Mouse (Mus musculus): ENCODE data around the gene Dpp6.

Gene Dpp6

GRCm38 (mm10) chr5:26945169-26945920 is 128.3 kb downstream of the Dpp6 start:
- no peak for DNase-seq (ENCODE audit: low read depth in 1 of 2, low spot score in 2 of 2)

- DNase-seq (ENCODE audit: low read depth in 1 of 2, low spot score in 2 of 2) = no peak
Observed at GRCm38 (mm10) chr5:26969941-26970590, 153.1 kb downstream of the Dpp6 start.

- no peak for DNase-seq (ENCODE audit: low read depth in 1 of 2, low spot score in 2 of 2)
Observed at GRCm38 (mm10) chr5:26973166-26973565, 156.2 kb downstream of the Dpp6 start.

- DNase-seq (ENCODE audit: low read depth in 1 of 2, low spot score in 2 of 2) = no peak
Observed at GRCm38 (mm10) chr5:26979348-26979747, 162.3 kb downstream of the Dpp6 start.

- DNase-seq (ENCODE audit: low read depth in 1 of 2, low spot score in 2 of 2) = no peak
Observed at GRCm38 (mm10) chr5:26979755-26980154, 162.8 kb downstream of the Dpp6 start.

GRCm38 (mm10) chr5:26985114-26985513 is 168.1 kb downstream of the Dpp6 start:
- DNase-seq (ENCODE audit: low read depth in 1 of 2, low spot score in 2 of 2) = no peak

GRCm38 (mm10) chr5:26991587-26991986 is 174.6 kb downstream of the Dpp6 start:
- no peak for DNase-seq (ENCODE audit: low read depth in 1 of 2, low spot score in 2 of 2)

- DNase-seq (ENCODE audit: low read depth in 1 of 2, low spot score in 2 of 2) = no peak
Observed at GRCm38 (mm10) chr5:27003537-27003936, 186.5 kb downstream of the Dpp6 start.

- DNase-seq (ENCODE audit: low read depth in 1 of 2, low spot score in 2 of 2) = no peak
Observed at GRCm38 (mm10) chr5:27009157-27009556, 192.2 kb downstream of the Dpp6 start.

GRCm38 (mm10) chr5:27010582-27010981 is 193.6 kb downstream of the Dpp6 start:
- DNase-seq (ENCODE audit: low read depth in 1 of 2, low spot score in 2 of 2) = no peak

- DNase-seq (ENCODE audit: low read depth in 1 of 2, low spot score in 2 of 2) = no peak
Observed at GRCm38 (mm10) chr5:27018314-27018956, 201.4 kb downstream of the Dpp6 start.

GRCm38 (mm10) chr5:27028611-27029010 is 211.6 kb downstream of the Dpp6 start:
- no peak for DNase-seq (ENCODE audit: low read depth in 1 of 2, low spot score in 2 of 2)

- DNase-seq (ENCODE audit: low read depth in 1 of 2, low spot score in 2 of 2) = no peak
Observed at GRCm38 (mm10) chr5:27029784-27030183, 212.8 kb downstream of the Dpp6 start.

- no peak for DNase-seq (ENCODE audit: low read depth in 1 of 2, low spot score in 2 of 2)
Observed at GRCm38 (mm10) chr5:27034858-27035257, 217.9 kb downstream of the Dpp6 start.

GRCm38 (mm10) chr5:27035291-27035690 is 218.3 kb downstream of the Dpp6 start:
- no peak for DNase-seq (ENCODE audit: low read depth in 1 of 2, low spot score in 2 of 2)

- no peak for DNase-seq (ENCODE audit: low read depth in 1 of 2, low spot score in 2 of 2)
Observed at GRCm38 (mm10) chr5:27035891-27036290, 218.9 kb downstream of the Dpp6 start.

GRCm38 (mm10) chr5:27037796-27038195 is 220.8 kb downstream of the Dpp6 start:
- no peak for DNase-seq (ENCODE audit: low read depth in 1 of 2, low spot score in 2 of 2)

GRCm38 (mm10) chr5:27048167-27048566 is 231.2 kb downstream of the Dpp6 start:
- DNase-seq (ENCODE audit: low read depth in 1 of 2, low spot score in 2 of 2) = no peak

GRCm38 (mm10) chr5:27048926-27049325 is 231.9 kb downstream of the Dpp6 start:
- DNase-seq (ENCODE audit: low read depth in 1 of 2, low spot score in 2 of 2) = no peak

- DNase-seq (ENCODE audit: low read depth in 1 of 2, low spot score in 2 of 2) = no peak
Observed at GRCm38 (mm10) chr5:27049341-27050091, 232.5 kb downstream of the Dpp6 start.

GRCm38 (mm10) chr5:27051250-27051649 is 234.2 kb downstream of the Dpp6 start:
- DNase-seq (ENCODE audit: low read depth in 1 of 2, low spot score in 2 of 2) = no peak
